ENCODE assay signal across 7 mouse cellular contexts in the genomic region with DNA sequence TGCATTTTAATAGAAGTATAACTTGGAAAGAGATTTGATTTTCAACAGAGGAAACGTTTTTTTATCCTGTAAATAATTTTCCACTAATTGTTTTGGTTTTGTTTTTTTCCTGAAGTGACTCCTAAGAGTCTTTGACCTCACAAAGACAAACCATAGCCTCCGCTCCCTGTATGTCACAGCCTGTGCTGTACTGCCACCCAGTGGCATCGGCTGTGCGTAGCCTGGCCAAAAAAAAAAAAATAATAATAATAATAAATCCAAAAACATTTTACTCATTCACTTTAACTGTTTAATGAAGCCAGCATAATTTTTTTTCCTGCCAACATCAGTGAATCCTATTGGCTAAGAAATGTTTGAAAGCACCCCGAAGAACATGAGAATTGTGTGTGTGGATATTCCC.
DNase-seq lines count a peak whose midpoint lies in the region; ATAC-seq and TF ChIP-seq lines count a peak whose summit lies in the region.

No protein-coding gene starts in this region.

- H3K4me3 ChIP-seq in hindbrain, embryonic 11.5 days (ENCODE audit: low read depth, low read length): no peak overlapping the region
- H3K4me3 ChIP-seq in hindbrain, embryonic 12.5 days: no peak overlapping the region
- H3K4me3 ChIP-seq in E14TG2a.4 (replicated peaks; ENCODE audit: low read length): no peak overlapping the region
- H3K4me3 ChIP-seq in forebrain, postnatal 0 days (ENCODE audit: low read depth, low read length): no peak overlapping the region

- DNase-seq in hindbrain, embryonic 11.5 days (ENCODE audit: low spot score): peak; percentile 45
- peak; percentile 67 for DNase-seq in NIH3T3 (ENCODE audit: low read depth)
- peak; percentile 43 for DNase-seq in forebrain, postnatal 0 days
- DNase-seq in ovary, adult 18-20 months (ENCODE audit: low spot score): no peak
- no peak for DNase-seq in left cerebral cortex, adult 11 months (ENCODE audit: low spot score)

- no peaks in the 10 kb centered on the region for H3K4me1 ChIP-seq in hindbrain, embryonic 11.5 days (replicated peaks; ENCODE audit: control insufficient read depth, insufficient read depth, low read length)
- no peaks in the 10 kb centered on the region for H3K4me1 ChIP-seq in hindbrain, embryonic 12.5 days
- no peaks in the 10 kb centered on the region for H3K4me1 ChIP-seq in E14TG2a.4 (replicated peaks; ENCODE audit: low read depth, low read length)
- H3K4me1 ChIP-seq in forebrain, postnatal 0 days (ENCODE audit: insufficient read depth): no peaks in the 10 kb centered on the region

- H3K9me3 ChIP-seq in hindbrain, embryonic 11.5 days (ENCODE audit: control insufficient read depth, low read length): no peaks in the 10 kb centered on the region
- no peaks in the 10 kb centered on the region for H3K9me3 ChIP-seq in hindbrain, embryonic 12.5 days (replicated peaks)
- no peaks in the 10 kb centered on the region for H3K9me3 ChIP-seq in E14TG2a.4 (ENCODE audit: low read length)
- H3K9me3 ChIP-seq in forebrain, postnatal 0 days (ENCODE audit: low read length): no peaks in the 10 kb centered on the region

- no peak overlapping the region for H3K9ac ChIP-seq in hindbrain, embryonic 11.5 days (ENCODE audit: low read depth, low read length)
- no peak overlapping the region for H3K9ac ChIP-seq in hindbrain, embryonic 12.5 days
- no peak overlapping the region for H3K9ac ChIP-seq in forebrain, postnatal 0 days

- no peak for ATAC-seq in hindbrain, embryonic 11.5 days (ENCODE audit: low FRiP score)
- ATAC-seq in hindbrain, embryonic 12.5 days (ENCODE audit: low FRiP score): no peak
- 0 out of 2 replicates have a peak, but pooled peaks have one; percentile 34 for ATAC-seq in forebrain, postnatal 0 days

- H3K4me2 ChIP-seq in hindbrain, embryonic 11.5 days (replicated peaks; ENCODE audit: low read depth, low read length): no peak overlapping the region
- no peak overlapping the region for H3K4me2 ChIP-seq in hindbrain, embryonic 12.5 days (replicated peaks)
- H3K4me2 ChIP-seq in forebrain, postnatal 0 days (ENCODE audit: low read depth): no peak overlapping the region

- H3K27me3 ChIP-seq in hindbrain, embryonic 11.5 days (ENCODE audit: control insufficient read depth, insufficient read depth, low read length): no peaks in the 10 kb centered on the region
- H3K27me3 ChIP-seq in hindbrain, embryonic 12.5 days: no peaks in the 10 kb centered on the region
- H3K27me3 ChIP-seq in E14TG2a.4 (ENCODE audit: insufficient read depth, low read length): no peaks in the 10 kb centered on the region
- no peaks in the 10 kb centered on the region for H3K27me3 ChIP-seq in forebrain, postnatal 0 days (ENCODE audit: insufficient read depth, low read length)

- TF ChIP-seq CTCF in E14TG2a.4 (conservative IDR thresholded peaks at IDR 0.05; ENCODE audit: low read length): peak; percentile 72
- peak; percentile 69 for TF ChIP-seq CTCF in forebrain, postnatal 0 days (IDR thresholded peaks at IDR 0.05; ENCODE audit: low read depth)

- no peak overlapping the region for H3K27ac ChIP-seq in hindbrain, embryonic 11.5 days (ENCODE audit: low read depth, low read length)
- H3K27ac ChIP-seq in hindbrain, embryonic 12.5 days: no peak overlapping the region
- H3K27ac ChIP-seq in forebrain, postnatal 0 days (ENCODE audit: low read depth, low read length): no peak overlapping the region

- H3K36me3 ChIP-seq in hindbrain, embryonic 11.5 days (ENCODE audit: control insufficient read depth, insufficient read depth, low read length): no peaks in the 10 kb centered on the region
- no peaks in the 10 kb centered on the region for H3K36me3 ChIP-seq in hindbrain, embryonic 12.5 days
- H3K36me3 ChIP-seq in E14TG2a.4 (ENCODE audit: insufficient read depth, low read length): peaks cover 9% of the 10 kb centered on the region
- no peaks in the 10 kb centered on the region for H3K36me3 ChIP-seq in forebrain, postnatal 0 days (ENCODE audit: insufficient read depth)

- 45% methylated on average over 5 of the region's 5 CpGs for WGBS in hindbrain, embryonic 11.5 days
- WGBS in hindbrain, embryonic 12.5 days: 42% methylated on average over 5 of the region's 5 CpGs
- WGBS in forebrain, postnatal 0 days: 43% methylated on average over 5 of the region's 5 CpGs

Comparison
In these comparisons a context has a peak if more than half of its experiments do, and no peak if none do; other contexts are left out.
1. DNase-seq: peak in hindbrain, embryonic 11.5 days (single experiment), NIH3T3 (single experiment) and forebrain, postnatal 0 days (single experiment); none in ovary, adult 18-20 months (single experiment) and left cerebral cortex, adult 11 months (single experiment).